Mouse (Mus musculus) E14TG2a.4 (cell line): ENCODE data around the gene Tram2.

Source experiments
- H3K27me3 ChIP-seq: 2 replicates; pipeline ENCODE4 v1.6.1; 2014; ENCODE audit warnings: low read length, control low read depth; ENCODE audit not compliant: insufficient read depth
- H3K36me3 ChIP-seq: 2 replicates; pipeline ENCODE4 v1.6.1; 2014; ENCODE audit warnings: low read length, control low read depth; ENCODE audit not compliant: insufficient read depth
- H3K4me1 ChIP-seq: replicated peaks from 2 replicates; pipeline ENCODE4 v1.6.1; 2014; ENCODE audit warnings: low read depth, low read length, control low read depth
- H3K4me3 ChIP-seq: replicated peaks from 2 replicates; pipeline ENCODE4 v1.5.1; 2014; ENCODE audit warnings: mild to moderate bottlenecking, low read length
- H3K9me3 ChIP-seq: 2 replicates; pipeline ENCODE4 v1.6.1; 2014; ENCODE audit warnings: low read length, control low read depth
- CTCF ChIP-seq: conservative IDR thresholded peaks from 2 replicates; pipeline ENCODE4 v1.5.1; 2014; ENCODE audit warnings: low read length
- NANOG ChIP-seq: IDR thresholded peaks from 2 replicates; pipeline ENCODE4 v1.6.1; 2014; ENCODE audit warnings: borderline replicate concordance, low read length, mixed read lengths
- POU5F1 ChIP-seq: IDR thresholded peaks from 2 replicates; pipeline ENCODE4 v1.6.1; 2014; ENCODE audit warnings: low read length, borderline replicate concordance

The Tram2 gene

DNA sequence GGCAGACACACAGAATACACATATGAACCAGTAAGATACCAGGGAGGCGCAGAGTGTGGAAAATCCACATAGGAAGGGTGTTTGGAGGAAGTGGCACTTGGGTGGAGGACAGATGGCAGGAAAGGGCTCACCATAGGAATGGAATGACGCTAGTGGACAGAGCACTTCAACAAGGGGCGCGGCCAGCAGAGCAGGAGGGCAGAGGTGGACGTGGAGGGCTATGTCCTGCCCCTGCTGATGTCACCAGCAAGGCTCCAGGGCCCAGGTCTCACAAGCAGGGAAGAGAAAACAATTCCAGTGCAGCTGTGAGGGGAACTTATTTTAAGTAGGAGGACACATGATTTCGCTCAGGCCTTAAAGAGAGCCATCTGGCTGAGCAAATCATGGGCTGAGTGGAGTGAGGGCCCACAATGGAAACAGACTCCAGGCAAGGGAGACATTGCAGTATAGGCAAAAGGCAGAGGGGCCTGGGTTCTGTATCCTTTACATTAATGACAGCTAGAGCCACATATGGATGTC, 68.7 kb downstream of the Tram2 start:
- TF ChIP-seq CTCF (no peak), NANOG (no peak), POU5F1 (no peak)
- H3K9me3 ChIP-seq: peaks cover 2% of the 10 kb centered on the region; the same call in 1 of the 2 replicates
- no peaks in the 10 kb centered on the region for H3K27me3 ChIP-seq
- H3K36me3 ChIP-seq: peaks cover 28% of the 10 kb centered on the region
- H3K4me3 ChIP-seq: no peak overlapping the region
- H3K4me1 ChIP-seq: no peaks in the 10 kb centered on the region; the same call in 1 of the 2 replicates

DNA sequence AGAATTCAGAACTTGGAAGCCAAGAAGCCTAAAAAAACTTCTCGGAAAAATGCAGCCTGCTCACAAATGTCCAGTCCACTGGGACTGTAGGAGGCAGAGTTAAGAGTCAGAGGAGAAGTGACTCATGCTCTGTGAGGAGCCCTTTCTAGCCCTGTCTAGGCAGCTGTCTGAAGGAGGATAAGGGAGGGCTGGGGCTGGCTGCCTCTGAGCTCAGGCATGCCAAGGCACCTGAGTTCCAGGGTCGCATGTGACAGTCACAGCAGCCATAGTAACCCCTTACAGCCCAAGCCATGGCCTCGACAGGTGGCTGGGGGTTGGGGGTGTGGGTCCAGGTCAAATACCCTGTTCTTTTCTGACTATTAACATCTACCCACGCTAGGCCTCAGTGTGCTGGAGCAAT, 70.1 kb downstream of the Tram2 start:
- H3K4me1 ChIP-seq: no peaks in the 10 kb centered on the region
- no peak for TF ChIP-seq CTCF
- no peak for TF ChIP-seq POU5F1
- TF ChIP-seq NANOG: no peak
- no peaks in the 10 kb centered on the region for H3K27me3 ChIP-seq
- H3K36me3 ChIP-seq: peaks cover 31% of the 10 kb centered on the region
- no peak overlapping the region for H3K4me3 ChIP-seq
- no peaks in the 10 kb centered on the region for H3K9me3 ChIP-seq

DNA sequence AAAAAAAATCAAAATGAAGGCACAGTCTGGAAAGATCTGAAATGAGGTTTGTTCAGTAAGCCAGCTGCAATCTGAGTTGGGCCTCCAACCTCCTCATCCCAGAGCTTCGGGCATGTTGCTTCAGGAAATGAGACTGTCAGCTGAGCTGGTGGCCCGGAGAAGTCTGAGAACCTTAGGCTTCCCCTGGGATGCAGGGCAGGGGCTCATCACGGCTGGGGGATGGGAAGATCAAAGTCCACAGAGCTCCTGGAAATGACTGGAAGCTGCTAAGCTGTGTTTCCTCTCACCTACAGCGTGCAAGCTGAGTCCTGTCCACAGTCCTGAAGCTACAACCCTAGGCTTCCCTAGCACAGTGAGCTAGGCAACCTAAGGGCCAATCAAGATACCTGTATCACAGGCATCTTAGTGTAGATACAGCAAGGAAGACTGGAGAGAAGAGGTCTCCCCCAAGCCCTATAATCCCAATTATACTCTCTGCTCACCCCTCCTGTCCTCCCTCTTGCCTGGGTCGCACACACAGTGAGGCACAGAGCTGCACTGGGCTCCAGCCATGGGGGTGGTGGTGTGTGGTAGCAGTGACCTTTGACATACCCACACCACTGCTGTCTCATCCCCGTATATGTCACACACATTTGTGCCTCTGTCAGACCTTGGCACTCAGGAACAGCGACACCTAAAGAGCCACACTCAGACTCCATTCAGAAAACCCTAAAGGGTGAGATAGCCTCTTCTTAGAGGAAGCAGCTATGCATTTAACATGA, 70.9 kb downstream of the Tram2 start:
- H3K4me3 ChIP-seq: no peak overlapping the region
- H3K9me3 ChIP-seq: no peaks in the 10 kb centered on the region
- TF ChIP-seq CTCF: no peak
- TF ChIP-seq NANOG: no peak
- TF ChIP-seq POU5F1: no peak
- peaks cover 35% of the 10 kb centered on the region for H3K36me3 ChIP-seq
- no peaks in the 10 kb centered on the region for H3K4me1 ChIP-seq
- no peaks in the 10 kb centered on the region for H3K27me3 ChIP-seq

DNA sequence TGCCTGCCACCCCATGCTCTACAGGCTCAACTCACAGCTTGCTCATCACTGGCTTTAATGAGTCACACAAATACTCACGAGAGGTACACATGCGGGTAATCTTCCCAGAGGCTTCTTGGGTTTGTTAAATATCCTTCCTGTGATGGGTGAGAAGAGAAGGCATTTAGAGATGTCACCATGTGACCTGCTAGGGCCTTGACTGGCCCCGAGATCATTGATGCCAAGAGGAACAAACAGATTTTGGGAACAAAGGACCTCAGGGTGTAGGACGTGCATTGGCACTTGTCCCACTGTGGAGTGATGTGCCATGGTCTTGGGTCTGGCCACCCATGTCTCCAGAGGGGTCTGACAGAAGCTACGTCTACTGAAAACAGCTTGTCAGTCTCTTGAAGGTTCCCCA, 72.3 kb downstream of the Tram2 start:
- no peak overlapping the region for H3K4me3 ChIP-seq
- no peaks in the 10 kb centered on the region for H3K27me3 ChIP-seq
- H3K36me3 ChIP-seq: peaks cover 30% of the 10 kb centered on the region
- no peak for TF ChIP-seq POU5F1
- no peak for TF ChIP-seq NANOG
- no peak for TF ChIP-seq CTCF
- H3K4me1 ChIP-seq: peaks cover 4% of the 10 kb centered on the region; the same call in 1 of the 2 replicates
- no peaks in the 10 kb centered on the region for H3K9me3 ChIP-seq

DNA sequence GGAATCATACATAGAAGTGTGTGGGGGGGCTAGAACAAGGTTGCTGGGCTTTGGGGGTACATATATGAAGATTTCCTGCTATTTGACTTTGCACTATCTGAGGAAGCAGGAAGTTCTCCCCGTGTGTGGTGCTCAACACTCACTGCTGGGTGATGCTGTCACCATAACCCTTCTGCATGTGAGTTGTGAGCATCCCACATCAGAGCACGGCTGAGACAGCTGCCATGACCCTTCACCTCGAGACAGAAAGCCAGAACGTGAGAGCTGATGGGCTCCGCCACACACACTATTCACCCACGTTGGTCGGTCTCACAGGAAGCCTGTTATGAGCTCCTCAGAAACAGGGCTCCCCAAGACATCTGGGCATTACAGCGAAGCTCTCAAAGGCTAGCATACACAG, 74.4 kb downstream of the Tram2 start:
- no peaks in the 10 kb centered on the region for H3K9me3 ChIP-seq
- H3K27me3 ChIP-seq: no peaks in the 10 kb centered on the region
- H3K4me3 ChIP-seq: no peak overlapping the region
- TF ChIP-seq CTCF (no peak), POU5F1 (no peak), NANOG (no peak)
- H3K4me1 ChIP-seq: peaks cover 4% of the 10 kb centered on the region; the same call in 1 of the 2 replicates
- H3K36me3 ChIP-seq: peaks cover 34% of the 10 kb centered on the region

DNA sequence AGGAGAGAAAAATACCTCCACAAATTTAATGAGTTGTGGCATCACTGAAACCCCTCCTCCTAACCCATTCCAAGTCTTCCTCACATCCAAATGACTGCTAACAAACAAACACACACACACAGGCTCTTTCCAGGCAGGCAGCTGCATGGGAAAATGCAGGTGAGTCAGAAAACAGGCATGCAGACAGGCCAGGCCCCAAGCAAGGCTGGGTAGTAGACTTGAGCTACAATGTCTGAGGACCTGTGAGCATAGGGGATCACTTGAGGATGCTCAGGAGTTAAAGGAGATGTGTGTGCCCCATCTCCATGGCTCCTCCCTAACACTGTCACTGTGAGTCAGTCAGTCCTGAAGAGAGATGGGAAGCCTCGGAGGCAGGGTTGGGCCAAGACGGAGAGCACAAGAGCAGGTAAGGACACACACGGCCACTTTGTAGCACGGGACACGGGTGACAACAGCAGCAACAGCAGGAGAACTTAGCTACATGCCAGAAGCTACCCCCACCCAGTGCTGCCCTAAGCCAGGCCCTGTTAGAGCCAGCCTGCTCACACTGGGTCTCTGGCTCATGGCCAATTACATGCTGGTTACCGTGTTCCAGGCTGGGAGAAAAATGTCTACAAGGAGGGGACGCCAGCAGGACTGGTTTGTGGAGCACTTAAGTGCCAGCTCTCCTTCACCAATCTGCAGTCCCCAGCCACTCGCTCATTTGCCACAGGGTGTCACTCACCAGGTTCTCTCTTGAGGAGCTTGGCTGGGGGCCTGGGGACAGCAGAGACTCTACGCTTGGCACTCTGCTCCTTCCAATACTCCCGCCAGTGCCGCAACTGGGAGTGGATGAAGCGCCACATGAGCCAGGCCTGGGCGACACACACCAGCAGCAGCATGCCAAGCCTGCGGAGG, 76.5 kb downstream of the Tram2 start:
- TF ChIP-seq POU5F1: no peak
- no peak for TF ChIP-seq CTCF
- TF ChIP-seq NANOG: no peak
- H3K4me3 ChIP-seq: no peak overlapping the region
- peaks cover 34% of the 10 kb centered on the region for H3K36me3 ChIP-seq
- H3K4me1 ChIP-seq: peaks cover 12% of the 10 kb centered on the region
- H3K9me3 ChIP-seq: no peaks in the 10 kb centered on the region
- no peaks in the 10 kb centered on the region for H3K27me3 ChIP-seq

DNA sequence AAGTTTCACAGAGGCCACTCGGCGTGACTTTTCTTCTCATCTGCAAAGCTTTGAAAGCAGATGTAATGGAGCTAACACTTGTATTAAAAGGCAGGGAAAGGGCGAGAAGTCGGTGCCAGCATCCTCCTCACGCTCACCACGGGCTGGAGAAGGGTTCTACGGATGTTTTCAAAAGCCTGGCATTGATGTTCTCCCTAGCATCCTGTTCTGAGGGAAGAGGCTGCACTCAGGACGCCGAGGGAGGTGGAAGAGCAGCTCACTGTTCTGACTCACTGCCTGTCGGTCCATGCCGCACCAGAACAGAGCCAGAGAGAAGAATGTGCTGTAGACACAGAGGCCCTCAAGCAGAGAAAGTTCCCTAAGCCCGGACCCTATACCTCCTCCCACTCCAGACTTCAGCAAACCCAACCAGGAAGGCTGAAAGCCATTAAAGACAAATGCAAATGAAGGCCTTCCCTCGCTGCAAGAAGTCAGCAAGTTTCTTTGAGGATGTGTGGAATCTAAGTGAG, 81.1 kb downstream of the Tram2 start:
- Histone ChIP-seq H3K27me3 (no peaks in the 10 kb centered on the region), H3K9me3 (no peaks in the 10 kb centered on the region), H3K4me1 (peaks cover 16% of the 10 kb centered on the region), H3K4me3 (no peak overlapping the region), H3K36me3 (peaks cover 14% of the 10 kb centered on the region)
- TF ChIP-seq POU5F1: no peak
- TF ChIP-seq NANOG: no peak
- no peak for TF ChIP-seq CTCF

DNA sequence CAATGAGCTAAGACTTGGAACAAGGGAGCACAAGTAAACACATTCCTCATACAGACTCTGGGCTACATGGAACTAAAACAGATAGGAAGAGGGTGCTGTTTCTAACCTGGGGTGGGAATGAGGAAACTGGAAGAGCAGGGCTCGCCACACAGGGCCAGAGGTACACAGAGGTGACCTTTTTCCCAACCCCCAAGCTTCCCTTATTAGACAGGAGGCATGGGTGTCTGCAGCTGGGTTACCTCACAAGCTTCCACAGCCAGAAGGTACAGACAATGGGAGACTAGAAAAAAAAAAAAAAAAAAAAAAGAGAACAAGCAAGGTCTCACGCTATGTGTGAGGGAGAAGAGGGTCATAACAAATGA, 81.7 kb downstream of the Tram2 start:
- no peaks in the 10 kb centered on the region for H3K9me3 ChIP-seq
- H3K27me3 ChIP-seq: no peaks in the 10 kb centered on the region
- H3K36me3 ChIP-seq: peaks cover 14% of the 10 kb centered on the region
- TF ChIP-seq NANOG (no peak), CTCF (no peak), POU5F1 (no peak)
- peaks cover 13% of the 10 kb centered on the region for H3K4me1 ChIP-seq
- H3K4me3 ChIP-seq: no peak overlapping the region
